Mouse (Mus musculus) liver, embryonic 14.5 days (tissue): ENCODE results near the gene Cracr2b. TPM values are rescaled to one million over a fixed set of nuclear protein-coding genes. Genes with fewer than 3 reads are reported as not detected.

Experiments
- ATAC-seq: fragments of 200-750 bp; cut with Nextera tagmentation; 2 replicates; pipeline ENCODE4 v1.8.0; 2017; ENCODE audit warnings: moderate number of reproducible peaks, mild to moderate bottlenecking, moderate library complexity; ENCODE audit not compliant: insufficient read depth
- DNase-seq, 3 experiments: peaks; one replicate each; pipeline ENCODE4 v3.0.0-alpha.2; 2012 to 2013; ENCODE audit warnings: low read depth in 3 of 3, low spot score in 3 of 3
- H3K27ac ChIP-seq: fragments of 300-500 bp; sonication (generic); 2 replicates; pipeline ENCODE4 v1.5.1; 2014; ENCODE audit warnings: moderate library complexity, mild to moderate bottlenecking, control low read depth, inconsistent platforms
- H3K27me3 ChIP-seq: fragments of 300-500 bp; sonication (generic); 2 replicates; pipeline ENCODE4 v1.6.1; 2014; ENCODE audit warnings: mild to moderate bottlenecking, low read length, moderate library complexity; ENCODE audit not compliant: control insufficient read depth, insufficient read depth
- H3K36me3 ChIP-seq: fragments of 300-500 bp; sonication (generic); replicated peaks from 2 replicates; pipeline ENCODE4 v1.6.1; 2014; ENCODE audit warnings: low read depth; ENCODE audit not compliant: control insufficient read depth, insufficient read depth
- H3K4me1 ChIP-seq, 2 experiments: fragments of 200-500 bp in 1 of 2; fragments of 300-500 bp in 1 of 2; sonication (generic) in 1 of 2; replicated peaks; 2 replicates each; pipeline ENCODE4 v1.6.1; 2012 to 2014; ENCODE audit warnings: antibody characterized with exemption in 1 of 2, inconsistent platforms in 1 of 2, low read length in 1 of 2; ENCODE audit not compliant: control insufficient read depth in 2 of 2, insufficient read depth in 2 of 2
- H3K4me2 ChIP-seq: fragments of 300-500 bp; sonication (generic); 2 replicates; pipeline ENCODE4 v1.6.1; 2014; ENCODE audit warnings: low read depth, mild to moderate bottlenecking, control low read depth, moderate library complexity
- H3K4me3 ChIP-seq, 2 experiments: fragments of 200-500 bp in 1 of 2; fragments of 300-500 bp in 1 of 2; sonication (generic) in 1 of 2; 2 replicates each; pipeline ENCODE4 v1.5.1; 2012 to 2014; ENCODE audit warnings: low read depth in 2 of 2, low read length in 2 of 2, mild to moderate bottlenecking in 2 of 2, control low read depth in 1 of 2, inconsistent platforms in 1 of 2, moderate library complexity in 1 of 2; ENCODE audit not compliant: insufficient read depth in 1 of 2
- H3K9ac ChIP-seq: fragments of 300-500 bp; sonication (generic); replicated peaks from 2 replicates; pipeline ENCODE4 v1.6.1; 2014; ENCODE audit warnings: mild to moderate bottlenecking, control low read depth, moderate library complexity
- H3K9me3 ChIP-seq: fragments of 300-500 bp; sonication (generic); 2 replicates; pipeline ENCODE4 v1.6.1; 2016; ENCODE audit warnings: low read length, mixed read lengths; ENCODE audit not compliant: control insufficient read depth
- CTCF ChIP-seq: IDR thresholded peaks from 2 replicates; pipeline ENCODE4 v1.5.1; 2016; ENCODE audit warnings: antibody characterized with exemption, low read depth, control low read depth
- EP300 ChIP-seq: IDR thresholded peaks from 2 replicates; pipeline ENCODE4 v1.6.1; 2016; ENCODE audit warnings: antibody characterized with exemption, low read depth
- WGBS: fragments of 180-500 bp; shearing (Covaris S2); extraction: QIAGEN DNeasy Blood & Tissue Kit; methylation state at CpG from one replicate; pipeline ENCODE4 v1.1.7; 2014; ENCODE audit not compliant: insufficient replicate concordance; 5-methylcytosine and 5-hydroxymethylcytosine counted together
- polyA plus RNA-seq, 2 experiments: library from polyadenylated mRNA; depleted of rRNA in 1 of 2; stranded (reverse) in 1 of 2; unstranded in 1 of 2; fragments of >200 nt; fragmentation: Nextera tagmentation in 1 of 2; extraction: Ambion mirVana in 1 of 2; gene quantifications; 2 replicates each; pipeline versions ENCODE4 v1.2.1 to v1.2.3; 2012 to 2014

Gene Cracr2b
- polyA plus RNA-seq, 2 experiments: 0.89 to 2.6 TPM

DNA sequence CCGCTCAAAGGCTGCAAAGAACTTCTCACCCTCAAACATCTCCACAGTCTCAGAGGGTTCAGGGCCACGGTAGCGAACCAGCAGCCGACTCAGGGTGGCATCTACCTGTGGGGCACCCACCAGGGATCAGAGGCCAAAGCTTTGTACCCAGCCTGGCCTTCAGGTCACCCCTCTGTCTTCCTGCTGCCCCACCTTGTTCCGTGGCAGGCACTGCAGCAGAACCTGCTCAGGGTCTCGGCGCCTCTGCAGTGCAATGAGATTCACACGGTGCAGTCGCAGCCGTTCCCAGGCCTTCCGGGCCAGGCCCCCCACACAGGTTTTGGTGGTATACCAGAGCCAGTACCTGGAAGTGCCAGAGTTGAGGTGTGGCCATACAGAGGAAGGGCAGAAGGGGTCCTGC is 21.1 kb upstream of the Cracr2b start:
- Histone ChIP-seq H3K27me3 (no peaks in the 10 kb centered on the region), H3K4me2 (no peak overlapping the region), H3K27ac (no peak overlapping the region), H3K4me3 (no peak overlapping the region), H3K9ac (no peak overlapping the region), H3K4me1 (peaks cover 15 to 28% of the 10 kb centered on the region in 2 experiments), H3K36me3 (peaks cover 38% of the 10 kb centered on the region), H3K9me3 (no peaks in the 10 kb centered on the region)
- no peak for ATAC-seq
- 91% methylated on average over 11 of the region's 11 CpGs for WGBS
- TF ChIP-seq CTCF (no peak), EP300 (no peak)
- DNase-seq: no peak

DNA sequence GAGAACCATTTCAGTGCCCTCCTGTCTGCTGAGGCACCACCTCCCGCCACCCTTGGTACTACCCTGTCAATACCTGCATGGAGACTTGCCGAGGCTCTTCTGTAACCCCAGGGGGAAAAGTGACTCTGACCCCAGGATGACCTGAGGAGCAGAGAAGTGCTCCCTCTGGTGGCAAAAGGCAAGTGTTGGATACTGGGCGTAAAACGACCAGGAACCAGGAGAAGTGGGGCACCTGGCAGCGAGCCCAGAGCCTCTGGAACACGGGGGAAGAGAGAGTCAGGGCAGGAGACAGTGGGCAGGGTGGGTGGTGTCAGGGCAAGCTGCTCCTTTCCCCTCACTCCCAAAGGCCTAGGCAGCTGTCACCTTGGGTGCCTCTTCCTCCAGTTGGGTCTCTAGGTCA is 20.3 kb upstream of the Cracr2b start:
- Histone ChIP-seq H3K36me3 (peaks cover 38% of the 10 kb centered on the region), H3K27me3 (no peaks in the 10 kb centered on the region), H3K9ac (no peak overlapping the region), H3K4me3 (no peak overlapping the region), H3K4me2 (no peak overlapping the region), H3K9me3 (no peaks in the 10 kb centered on the region), H3K27ac (no peak overlapping the region), H3K4me1 (peaks cover 11 to 22% of the 10 kb centered on the region in 2 experiments)
- TF ChIP-seq EP300: no peak
- peak; percentile 88 for TF ChIP-seq CTCF
- DNase-seq: no peak
- ATAC-seq: no peak
- 46% methylated on average over 6 of the region's 6 CpGs for WGBS

DNA sequence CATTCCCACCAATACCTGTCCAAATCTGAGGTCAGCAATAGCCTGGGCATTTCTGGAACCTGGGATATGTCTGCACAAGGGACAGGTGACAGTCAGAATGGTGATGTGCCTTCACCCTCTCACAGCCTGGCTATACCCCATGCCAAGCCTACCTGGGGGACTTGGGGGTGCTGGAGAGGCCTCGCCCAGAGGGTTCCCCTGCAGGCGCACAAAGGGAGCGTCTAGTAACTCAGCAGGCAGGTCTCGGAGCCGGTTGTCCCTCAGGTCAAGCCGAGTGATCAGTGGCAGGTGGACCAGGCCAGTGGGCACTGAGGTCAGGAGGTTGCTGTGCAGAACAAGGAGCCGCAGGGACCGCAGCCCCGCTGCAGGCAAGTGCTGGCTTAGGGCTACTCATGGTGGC is 19.4 kb upstream of the Cracr2b start:
- no peak overlapping the region for H3K27ac ChIP-seq
- ATAC-seq (no peak), DNase-seq (no peak)
- TF ChIP-seq EP300: no peak
- no peak for TF ChIP-seq CTCF
- H3K27me3 ChIP-seq: no peaks in the 10 kb centered on the region
- H3K4me3 ChIP-seq: peak overlapping the region in 1 of 2 experiments; percentile 8; a peak in 1 of 4 replicates
- no peaks in the 10 kb centered on the region for H3K9me3 ChIP-seq
- H3K36me3 ChIP-seq: peaks cover 38% of the 10 kb centered on the region
- H3K4me1 ChIP-seq: peaks cover 10 to 16% of the 10 kb centered on the region in 2 experiments
- H3K4me2 ChIP-seq: peak overlapping the region; percentile 90; the same call in 1 of the 2 replicates
- no peak overlapping the region; the same call in 1 of the 2 replicates for H3K9ac ChIP-seq
- WGBS: 85% methylated on average over 9 of the region's 9 CpGs

DNA sequence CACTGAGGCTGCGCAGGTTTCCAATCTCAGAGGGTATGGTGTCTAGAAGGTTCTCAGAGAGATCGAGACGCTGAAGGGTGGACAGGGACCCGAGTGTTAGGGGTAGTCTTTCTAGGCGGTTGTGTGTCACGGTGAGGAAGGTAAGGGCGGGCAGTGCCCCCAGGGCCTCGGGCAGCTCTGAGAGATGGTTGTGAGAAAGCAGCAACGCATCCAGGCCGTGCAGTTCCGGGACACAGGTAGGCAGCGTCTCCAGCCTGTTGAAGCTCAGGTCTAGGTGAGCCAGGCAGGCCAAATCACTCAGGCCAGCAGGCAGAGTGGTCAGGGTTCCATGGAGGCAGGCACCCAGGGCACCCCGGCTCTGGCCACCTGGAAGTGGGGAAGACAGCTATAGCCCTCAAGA is 18.7 kb upstream of the Cracr2b start:
- no peaks in the 10 kb centered on the region for H3K9me3 ChIP-seq
- ATAC-seq (no peak), DNase-seq (no peak)
- no peaks in the 10 kb centered on the region for H3K27me3 ChIP-seq
- H3K4me2 ChIP-seq: peak overlapping the region; percentile 90
- H3K9ac ChIP-seq: peak overlapping the region; percentile 1
- H3K4me1 ChIP-seq: peaks cover 14 to 15% of the 10 kb centered on the region in 2 experiments
- peak overlapping the region; percentile 67 to 76 for H3K4me3 ChIP-seq
- no peak overlapping the region for H3K27ac ChIP-seq
- peaks cover 38% of the 10 kb centered on the region for H3K36me3 ChIP-seq
- 82% methylated on average over 13 of the region's 13 CpGs for WGBS
- TF ChIP-seq CTCF: no peak
- no peak for TF ChIP-seq EP300

DNA sequence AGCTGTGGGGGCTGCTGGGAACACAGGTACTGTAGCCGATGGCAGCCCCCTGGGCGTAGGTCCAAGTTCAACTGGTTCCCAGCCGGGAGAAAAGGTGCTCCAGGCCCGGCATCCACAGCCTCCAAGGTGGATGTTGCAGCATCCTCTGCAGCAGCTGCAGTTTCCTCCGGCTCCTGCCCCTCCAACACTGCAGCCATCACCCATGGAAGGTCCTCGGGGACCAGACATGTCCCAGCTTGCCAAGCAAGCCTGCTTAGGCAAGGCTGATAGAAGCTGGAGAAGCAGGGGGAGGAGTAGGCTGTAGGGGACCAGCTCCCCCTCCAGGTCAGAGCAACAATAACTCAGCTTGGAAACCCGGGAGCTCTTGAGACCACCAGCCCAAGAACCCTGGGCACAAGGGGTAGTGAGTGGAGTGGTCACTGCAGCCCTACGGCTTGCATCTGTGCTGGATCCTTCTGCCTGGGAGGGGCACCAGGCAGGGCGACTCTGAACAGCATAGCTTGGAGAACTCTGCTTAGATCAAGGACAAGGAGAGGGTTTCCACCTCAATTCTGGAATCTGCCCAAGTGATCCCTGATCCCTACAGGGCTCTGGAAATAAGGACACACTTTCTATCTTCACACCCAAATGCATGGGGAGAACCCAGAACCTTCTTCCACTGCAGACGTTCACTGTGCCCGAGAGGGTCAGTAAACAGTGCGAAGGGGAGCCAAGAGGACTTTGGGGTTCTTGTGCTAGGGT is 17.6 kb upstream of the Cracr2b start:
- Histone ChIP-seq H3K4me1 (peaks cover 14 to 16% of the 10 kb centered on the region in 2 experiments), H3K9ac (peak overlapping the region; percentile 72), H3K36me3 (peaks cover 36% of the 10 kb centered on the region), H3K4me2 (peak overlapping the region; percentile 90), H3K4me3 (peak overlapping the region; percentile 67 to 76), H3K27me3 (no peaks in the 10 kb centered on the region), H3K27ac (peak overlapping the region; percentile 80), H3K9me3 (no peaks in the 10 kb centered on the region)
- DNase-seq: peak in 1 of 3 experiments; percentile 56
- TF ChIP-seq CTCF (peak; percentile 77), EP300 (no peak)
- WGBS: 23% methylated on average over 12 of the region's 12 CpGs
- peak; percentile 31; the same call in 1 of the 2 replicates for ATAC-seq
